Mouse (Mus musculus) kidney, adult 18-20 months (tissue): ENCODE results near the gene Fryl.
"Not testable (repeated sequence)": the region's sequence is repeated elsewhere in the genome, so short reads cannot be mapped to it uniquely, and the experiment has no call there.

ENCODE experiments used
- DNase-seq: peaks from one replicate; pipeline ENCODE4 v3.0.0; 2021

The Fryl gene

GRCm38 (mm10) chr5:73081496-73081895, 174.9 kb downstream of the Fryl start:
- DNase-seq, result no peak

GRCm38 (mm10) chr5:73079801-73080200, 176.6 kb downstream of the Fryl start:
- no peak for DNase-seq

- DNase-seq, result peak; percentile 74
Observed at GRCm38 (mm10) chr5:73071319-73071718, 185.1 kb downstream of the Fryl start.

GRCm38 (mm10) chr5:73066946-73067345, 189.5 kb downstream of the Fryl start:
- DNase-seq, result peak; percentile 16

GRCm38 (mm10) chr5:73063768-73064669, 192.4 kb downstream of the Fryl start:
- DNase-seq, result no peak

- no peak for DNase-seq
Observed at GRCm38 (mm10) chr5:73061506-73062155, 194.8 kb downstream of the Fryl start.

GRCm38 (mm10) chr5:73056937-73057336, 199.5 kb downstream of the Fryl start:
- no peak for DNase-seq

GRCm38 (mm10) chr5:73056457-73056856, 200.0 kb downstream of the Fryl start:
- peak; percentile 13 for DNase-seq

GRCm38 (mm10) chr5:73053933-73054332, 202.5 kb downstream of the Fryl start:
- DNase-seq, result no peak

- DNase-seq, result no peak
Observed at GRCm38 (mm10) chr5:73047651-73048245, 208.7 kb downstream of the Fryl start.

GRCm38 (mm10) chr5:73044055-73044454, 212.4 kb downstream of the Fryl start:
- no peak for DNase-seq

- DNase-seq, result no peak
Observed at GRCm38 (mm10) chr5:73032481-73032880, 223.9 kb downstream of the Fryl start.

- DNase-seq, result no peak
Observed at GRCm38 (mm10) chr5:73028646-73029045, 227.8 kb downstream of the Fryl start.

GRCm38 (mm10) chr5:73023801-73024200, 232.6 kb downstream of the Fryl start:
- DNase-seq, result no peak

- no peak for DNase-seq
Observed at GRCm38 (mm10) chr5:73014745-73015144, 241.7 kb downstream of the Fryl start.

GRCm38 (mm10) chr5:73013611-73014287, 242.7 kb downstream of the Fryl start:
- DNase-seq, result not testable (repeated sequence)

GRCm38 (mm10) chr5:73012884-73013610, 243.4 kb downstream of the Fryl start:
- DNase-seq, result not testable (repeated sequence)

- DNase-seq, result not testable (repeated sequence)
Observed at GRCm38 (mm10) chr5:73011806-73012205, 244.6 kb downstream of the Fryl start.

- peak; percentile 27 for DNase-seq
Observed at GRCm38 (mm10) chr5:73008230-73008629, 248.2 kb downstream of the Fryl start.

- no peak for DNase-seq
Observed at GRCm38 (mm10) chr5:73007582-73007959, 248.8 kb downstream of the Fryl start.

- peak; percentile 33 for DNase-seq
Observed at GRCm38 (mm10) chr5:73006784-73007581, 249.4 kb downstream of the Fryl start, which contains the start of gene Slc10a4. Gene Slc10a4, plus strand, starts transcription at chr5:73006883.
